Mouse (Mus musculus) macrophage (primary cell): ENCODE data around the gene Fanca. TPM values are rescaled to one million over a fixed set of nuclear protein-coding genes. Genes with fewer than 3 reads are reported as not detected.
"Not testable (repeated sequence)": the region's sequence is repeated elsewhere in the genome, so short reads cannot be mapped to it uniquely, and the experiment has no call there.

Experiments used
- H3K27ac ChIP-seq: fragments of 350-480 bp; formaldehyde crosslinking; 2 replicates; pipeline ENCODE4 v1.9.0; 2021
- H3K36me3 ChIP-seq: fragments of 350-480 bp; formaldehyde crosslinking; 2 replicates; pipeline ENCODE4 v1.9.0; 2021; ENCODE audit errors: inconsistent target
- H3K4me3 ChIP-seq: fragments of 350-480 bp; formaldehyde crosslinking; 2 replicates; pipeline ENCODE4 v1.9.0; 2021; ENCODE audit errors: inconsistent target
- H3K79me2 ChIP-seq: fragments of 350-480 bp; formaldehyde crosslinking; 2 replicates; pipeline ENCODE4 v1.9.0; 2021; ENCODE audit errors: inconsistent target
- WGBS: methylation state at CpG from one replicate; pipeline ENCODE4 v1.1.7; 2026; ENCODE audit warnings: inconsistent platforms; ENCODE audit not compliant: missing documents; 5-methylcytosine and 5-hydroxymethylcytosine counted together
- polyA plus RNA-seq: library from polyadenylated mRNA; stranded (reverse); fragments of 250-400 nt; gene quantifications from 3 replicates; pipeline ENCODE4 v1.2.4, GENCODE M21; 2018; ENCODE audit warnings: inconsistent platforms

The Fanca gene
- polyA plus RNA-seq, 1 experiment from 2014 or later: 4.2 TPM

DNA sequence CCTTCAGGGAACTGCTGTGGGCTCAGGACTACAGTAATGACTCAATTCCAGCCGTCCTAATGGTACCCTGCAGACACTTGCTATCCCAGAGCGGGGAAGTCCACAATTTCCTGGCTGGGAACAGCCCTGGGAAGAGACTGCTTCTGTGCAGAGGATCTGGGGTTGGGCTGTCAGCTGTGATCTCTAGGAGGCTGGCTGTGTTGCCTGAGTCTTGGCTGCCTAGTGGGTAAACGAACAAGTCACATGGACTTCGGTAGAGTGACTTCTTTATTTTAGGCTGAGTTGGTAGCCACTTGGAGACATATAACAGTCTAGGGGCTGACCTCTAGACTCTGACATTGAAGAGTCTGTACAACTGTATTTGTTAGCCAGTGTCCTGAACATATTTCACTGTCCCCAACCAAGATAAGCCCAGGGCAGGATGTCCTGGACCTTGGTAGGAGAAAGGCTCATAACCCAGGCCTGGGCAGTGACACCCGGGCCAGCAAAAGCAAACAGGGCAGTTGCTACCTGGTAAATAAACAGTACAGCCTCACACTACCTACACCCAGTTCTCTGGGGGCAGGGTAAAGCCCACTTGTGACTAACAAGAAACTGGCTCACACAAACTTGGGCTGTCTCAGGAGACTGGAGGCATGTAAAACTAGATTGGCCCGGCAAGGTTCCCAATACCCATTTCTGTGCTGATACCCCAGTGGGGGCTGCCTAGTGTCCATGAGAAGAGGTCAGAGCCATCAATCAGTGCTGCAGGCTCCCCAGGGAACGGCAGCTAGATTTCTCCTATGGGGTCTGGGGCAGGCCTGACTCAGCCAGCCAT, 76.1 kb downstream of the Fanca start:
- H3K27ac ChIP-seq: no peak overlapping the region

GRCm38 (mm10) chr8:123239398-123239797, 79.0 kb downstream of the Fanca start:
- H3K27ac ChIP-seq: no peak overlapping the region
- no peak overlapping the region for H3K4me3 ChIP-seq
- no peaks in the 10 kb centered on the region for H3K79me2 ChIP-seq
- 94% methylated on average over 10 of the region's 10 CpGs for WGBS
- peaks cover 26% of the 10 kb centered on the region; the same call in 1 of the 2 replicates for H3K36me3 ChIP-seq

More for the DNA sequence above, 76.1 kb downstream of the Fanca start:
- Histone ChIP-seq H3K36me3 (peaks cover 54% of the 10 kb centered on the region), H3K79me2 (no peaks in the 10 kb centered on the region), H3K4me3 (no peak overlapping the region)
- 98% methylated on average over 7 of the region's 7 CpGs for WGBS

- Histone ChIP-seq H3K27ac (no peak within 1 kb of the TSS; the same call in 1 of the 2 replicates), H3K36me3 (no peaks in the 10 kb centered on the region), H3K4me3 (peak within 1 kb of the TSS; percentile 88), H3K79me2 (no peaks in the 10 kb centered on the region)
- WGBS: 4% methylated on average over 56 of the region's 57 CpGs
Observed at GRCm38 (mm10) chr8:123235520-123236497, 82.6 kb downstream of the Fanca start, which contains the start of gene Spata2l. TSS of gene Spata2l (minus strand) at chr8:123236233.

- Histone ChIP-seq H3K4me3 (no peak overlapping the region), H3K36me3 (no peaks in the 10 kb centered on the region), H3K27ac (no peak overlapping the region), H3K79me2 (no peaks in the 10 kb centered on the region)
- WGBS: 46% methylated on average over 11 of the region's 13 CpGs
Observed at GRCm38 (mm10) chr8:123234918-123235519, 83.4 kb downstream of the Fanca start.

DNA sequence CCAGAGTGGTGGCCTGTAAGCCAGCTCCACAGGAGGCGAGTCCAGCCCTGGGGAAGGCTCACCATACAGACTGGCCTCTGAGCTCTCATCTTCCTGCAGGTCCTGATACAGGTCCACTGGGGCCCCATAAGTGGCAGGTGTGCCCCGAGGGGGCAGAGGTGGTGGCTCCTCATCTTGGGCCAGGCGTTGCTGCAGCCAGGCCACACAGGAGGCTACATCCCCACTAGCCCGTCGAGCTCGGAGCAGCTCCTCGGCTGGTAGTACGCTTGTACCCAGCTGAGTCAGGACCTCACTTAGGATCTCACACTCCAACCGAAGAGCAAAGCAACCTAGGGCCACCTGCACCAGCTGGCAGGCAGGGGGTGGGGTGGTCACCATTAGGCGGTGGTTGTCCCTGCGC, 84.6 kb downstream of the Fanca start:
- Histone ChIP-seq H3K36me3 (no peaks in the 10 kb centered on the region), H3K4me3 (no peak overlapping the region), H3K27ac (no peak overlapping the region), H3K79me2 (no peaks in the 10 kb centered on the region)
- WGBS: 95% methylated on average over 10 of the region's 11 CpGs

DNA sequence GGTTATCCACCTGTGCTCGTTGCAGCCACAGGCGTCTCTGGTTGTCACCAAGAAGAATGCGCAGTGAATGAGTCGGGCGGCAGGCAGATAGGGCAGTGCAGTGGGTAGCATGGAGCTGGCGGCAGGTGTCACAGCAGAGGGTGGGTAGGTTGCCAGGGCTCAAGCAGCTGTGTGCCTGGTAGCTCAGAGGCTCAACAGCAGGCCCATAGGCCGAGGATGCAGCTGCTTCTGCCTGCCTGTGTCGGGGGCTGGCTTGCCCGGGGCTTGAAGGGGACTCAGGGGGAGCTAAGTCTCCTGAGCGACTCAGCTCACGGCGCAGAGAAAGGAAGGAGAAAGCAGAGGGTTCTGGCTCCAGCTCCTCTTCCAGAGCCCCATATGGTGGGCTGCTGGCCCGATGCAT, 85.1 kb downstream of the Fanca start:
- no peaks in the 10 kb centered on the region for H3K79me2 ChIP-seq
- H3K36me3 ChIP-seq: no peaks in the 10 kb centered on the region
- H3K27ac ChIP-seq: no peak overlapping the region
- H3K4me3 ChIP-seq: no peak overlapping the region
- 91% methylated on average over 11 of the region's 13 CpGs for WGBS

GRCm38 (mm10) chr8:123232553-123232952, 85.8 kb downstream of the Fanca start:
- H3K79me2 ChIP-seq: no peaks in the 10 kb centered on the region
- H3K27ac ChIP-seq: no peak overlapping the region
- no peaks in the 10 kb centered on the region for H3K36me3 ChIP-seq
- WGBS: 78% methylated on average over 7 of the region's 7 CpGs
- H3K4me3 ChIP-seq: no peak overlapping the region

DNA sequence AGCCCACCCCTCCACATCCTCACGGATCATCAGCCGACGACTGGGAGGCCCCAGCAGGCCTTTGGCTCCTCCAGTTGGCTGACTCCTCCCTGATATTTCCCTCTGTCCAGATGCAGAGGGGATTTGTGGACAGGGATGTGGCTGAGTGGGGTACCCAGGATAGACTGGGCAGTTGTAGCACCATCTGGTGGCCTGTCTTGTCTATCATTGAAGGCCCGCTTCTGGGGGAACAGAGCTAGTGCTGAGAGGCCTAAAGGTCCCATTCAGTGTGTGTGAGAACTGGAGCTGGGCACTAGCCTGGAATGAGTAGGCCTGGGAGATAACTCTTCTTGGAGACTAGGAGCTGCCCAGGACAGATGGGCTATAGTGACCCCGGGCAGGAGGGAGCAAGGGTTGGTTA, 86.6 kb downstream of the Fanca start:
- Histone ChIP-seq H3K79me2 (no peaks in the 10 kb centered on the region), H3K4me3 (no peak overlapping the region), H3K36me3 (no peaks in the 10 kb centered on the region), H3K27ac (no peak overlapping the region)
- WGBS: 95% methylated on average over 5 of the region's 5 CpGs

- 92% methylated on average over 7 of the region's 11 CpGs for WGBS
- not testable (repeated sequence) for H3K36me3 ChIP-seq
Observed at GRCm38 (mm10) chr8:123230326-123230725, 88.0 kb downstream of the Fanca start.

DNA sequence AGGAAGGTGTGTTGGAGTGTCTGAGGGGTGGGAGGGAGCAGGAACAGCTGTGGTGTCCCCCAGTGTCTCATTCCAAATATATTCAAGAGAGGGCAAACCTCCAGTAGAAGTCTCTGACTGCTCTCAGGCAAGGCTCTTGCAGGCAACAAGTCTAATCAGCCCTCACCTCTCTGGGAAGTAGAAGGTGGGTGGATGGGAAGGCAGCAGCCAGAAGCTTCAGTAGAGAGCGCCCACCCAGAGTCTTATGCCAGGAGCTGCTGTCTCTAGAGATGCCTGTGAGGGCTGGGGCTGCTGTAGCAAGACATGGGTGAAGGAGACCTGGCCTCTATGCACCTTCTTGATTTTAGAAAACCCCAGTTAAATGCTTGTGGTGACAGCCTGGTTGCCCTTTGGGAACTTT, 90.0 kb downstream of the Fanca start:
- no peak overlapping the region for H3K4me3 ChIP-seq
- no peaks in the 10 kb centered on the region for H3K79me2 ChIP-seq
- H3K27ac ChIP-seq: no peak overlapping the region
- H3K36me3 ChIP-seq: no peaks in the 10 kb centered on the region
- 83% methylated on average over 1 of the region's 1 CpGs for WGBS

More at GRCm38 (mm10) chr8:123230326-123230725, 88.0 kb downstream of the Fanca start:
- H3K4me3 ChIP-seq, H3K27ac ChIP-seq, H3K79me2 ChIP-seq: not testable (repeated sequence)

GRCm38 (mm10) chr8:123224278-123225266, 93.8 kb downstream of the Fanca start, which contains the start of gene Cdk10:
TSS of gene Cdk10 (plus strand) at chr8:123224842.
- 4% methylated on average over 59 of the region's 59 CpGs for WGBS
- no peaks in the 10 kb centered on the region for H3K79me2 ChIP-seq
- H3K27ac ChIP-seq: peak within 1 kb of the TSS; percentile 62
- H3K36me3 ChIP-seq: no peaks in the 10 kb centered on the region
- H3K4me3 ChIP-seq: peak within 1 kb of the TSS; percentile 64

DNA sequence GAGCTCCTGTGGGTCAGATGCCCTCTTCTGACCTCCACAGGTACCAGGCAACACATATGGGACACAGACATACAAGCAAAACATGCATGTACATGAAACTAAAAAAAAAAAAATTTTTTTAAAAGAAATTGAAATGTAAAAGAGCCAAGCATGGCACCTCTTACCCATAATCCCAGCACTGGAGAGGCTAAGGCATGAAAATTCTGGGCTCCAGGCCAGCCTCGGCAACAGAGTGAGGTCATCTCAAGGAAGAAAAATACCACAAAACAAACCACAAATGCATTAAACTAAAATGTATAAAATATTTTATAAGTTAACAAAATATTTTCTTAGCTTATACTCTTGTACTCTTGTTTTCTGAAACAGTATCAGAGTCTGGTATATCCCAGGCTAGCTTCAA, 97.5 kb downstream of the Fanca start:
- no peak overlapping the region for H3K4me3 ChIP-seq
- 20% methylated on average over 1 of the region's 1 CpGs for WGBS
- no peaks in the 10 kb centered on the region for H3K79me2 ChIP-seq
- H3K27ac ChIP-seq: no peak overlapping the region
- no peaks in the 10 kb centered on the region for H3K36me3 ChIP-seq
